Mouse (Mus musculus) hematopoietic stem cell, adult 5-6 weeks (primary cell): ENCODE results near the gene Tmem237. TPM values are rescaled to one million over a fixed set of nuclear protein-coding genes. Genes with fewer than 3 reads are reported as not detected.

Experiments
- ATAC-seq, 2 experiments: fragments of 125-278 bp in 1 of 2; replicated peaks in 1 of 2; 2 replicates each; pipeline ENCODE4 v1.8.0; 2016 to 2017; ENCODE audit warnings: inconsistent platforms in 2 of 2, mild to moderate bottlenecking in 2 of 2, moderate number of reproducible peaks in 2 of 2, low read depth in 1 of 2, moderate TSS enrichment in 1 of 2; ENCODE audit not compliant: low FRiP score in 2 of 2, poor library complexity in 2 of 2, severe bottlenecking in 2 of 2, insufficient read depth in 1 of 2, low TSS enrichment in 1 of 2
- total RNA-seq: library from RNA; stranded (forward); fragments of 172-1452, 232-1000 nt; gene quantifications from 2 replicates; pipeline ENCODE4 v1.2.3, GENCODE M21; 2017

Gene Tmem237
- total RNA-seq, 1 experiment from 2014 or later = 24.7 TPM

DNA sequence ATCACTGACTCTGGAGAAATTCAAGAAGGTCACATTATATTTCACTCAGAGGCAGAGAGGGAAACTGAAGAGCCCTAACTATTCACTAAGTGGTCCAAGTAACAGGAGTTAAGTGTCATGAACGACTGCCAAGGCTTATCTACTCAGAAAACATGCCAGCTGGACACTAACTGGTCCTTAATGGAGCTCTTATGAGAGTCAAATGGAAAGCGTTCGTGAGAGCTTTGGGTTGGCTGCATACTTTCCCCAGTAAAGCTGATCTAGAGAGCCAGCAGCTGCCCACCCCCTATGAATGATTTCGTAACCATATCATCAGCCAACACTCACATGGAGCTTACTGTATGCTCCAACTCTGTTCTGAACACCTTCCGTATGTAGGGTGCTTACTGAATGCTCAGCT lies 14.2 kb upstream of the Tmem237 start:
- ATAC-seq = no peak

DNA sequence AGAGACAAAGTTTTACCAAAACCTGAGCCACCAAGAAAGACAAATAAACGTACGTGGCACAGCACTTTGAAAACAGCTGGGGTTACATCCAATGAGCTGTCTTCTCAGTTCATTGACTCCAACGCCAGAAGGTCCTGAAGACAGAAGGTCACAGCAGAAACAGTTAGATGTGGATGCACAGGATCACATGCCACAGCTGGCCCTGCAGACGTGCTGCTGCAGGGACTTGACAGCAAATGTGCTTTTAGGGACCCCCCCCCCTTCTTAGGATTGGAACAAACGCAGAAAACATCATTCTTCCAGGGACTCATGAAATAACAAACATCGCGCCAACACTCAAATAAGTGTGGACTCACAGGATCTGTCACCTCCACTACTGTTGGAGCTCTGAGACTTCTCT lies 8.7 kb upstream of the Tmem237 start:
- ATAC-seq = no peak

DNA sequence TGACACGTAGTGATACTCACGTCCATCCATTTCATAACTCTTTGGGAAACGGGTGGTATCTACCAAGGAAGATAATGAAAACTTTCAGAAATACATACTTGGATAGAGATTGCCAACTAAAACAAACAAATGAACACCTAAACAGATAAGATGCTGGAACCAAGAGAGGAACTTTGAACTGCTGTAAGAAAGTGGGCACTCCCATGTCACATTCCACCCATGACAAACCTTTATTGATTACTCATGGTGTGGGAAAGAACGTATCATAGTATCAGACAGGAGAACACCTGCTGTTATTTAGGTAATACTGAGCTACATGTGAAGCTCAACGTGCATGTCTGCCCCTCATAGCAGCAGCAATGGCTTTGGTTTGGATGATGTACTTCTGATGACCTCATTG lies 5.3 kb upstream of the Tmem237 start:
- no peak for ATAC-seq

DNA sequence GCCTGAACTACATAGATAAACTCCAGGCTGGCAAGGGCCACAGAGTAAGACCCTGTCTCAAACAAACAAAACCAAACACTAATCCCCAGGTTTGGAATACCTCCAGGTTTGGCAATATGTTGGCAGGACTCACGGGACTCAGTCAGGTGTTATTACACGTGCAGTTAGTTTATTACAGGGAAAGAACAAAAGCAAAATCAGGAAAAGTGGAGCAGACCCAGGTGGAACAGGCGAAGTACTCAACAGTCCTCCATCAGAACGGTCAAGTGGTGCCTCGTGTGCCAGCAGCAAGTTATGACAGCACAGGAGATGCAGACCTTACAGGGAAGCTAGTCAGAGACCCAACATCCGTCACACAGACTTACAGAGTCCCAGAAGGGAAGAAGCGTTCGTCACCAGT lies 9.7 kb downstream of the Tmem237 start:
- no peak for ATAC-seq

DNA sequence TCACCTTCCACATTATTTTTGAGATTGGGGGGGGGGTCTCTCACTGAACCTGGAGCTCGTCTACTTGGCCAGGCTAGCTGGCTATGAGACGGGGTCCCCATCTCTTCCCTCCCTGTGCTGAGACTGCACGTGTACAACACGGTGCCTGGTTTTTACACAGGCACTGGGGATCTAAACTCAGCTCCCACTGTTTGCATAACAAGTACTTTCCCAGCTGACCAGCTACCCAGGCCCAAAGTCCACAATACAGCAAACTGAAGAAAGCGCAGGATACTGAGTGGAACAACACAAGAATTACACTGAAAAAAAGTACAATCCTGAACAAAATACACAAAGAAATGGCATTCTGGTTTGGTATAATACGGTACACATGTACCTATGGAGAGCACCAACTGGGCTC lies 18.1 kb downstream of the Tmem237 start:
- no peak for ATAC-seq

DNA sequence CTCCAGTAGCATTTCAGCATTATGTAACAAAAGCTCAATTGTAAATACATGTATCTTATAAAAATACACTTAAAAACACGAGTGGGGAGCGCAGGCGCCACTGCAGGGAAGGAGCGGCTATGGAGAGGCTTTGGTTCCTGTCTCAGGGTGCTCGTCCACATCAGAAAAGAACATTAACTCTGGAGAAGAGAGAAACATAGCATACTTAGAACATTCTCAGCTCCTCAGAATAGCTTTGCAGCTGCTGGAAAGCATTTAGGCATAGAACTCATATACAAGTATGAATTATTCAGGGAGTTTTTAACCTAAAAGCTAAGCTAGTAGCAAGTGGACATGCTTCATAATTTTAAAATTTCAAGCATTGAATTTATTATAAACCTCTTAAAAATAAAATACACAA lies 19.2 kb downstream of the Tmem237 start:
- no peak for ATAC-seq

DNA sequence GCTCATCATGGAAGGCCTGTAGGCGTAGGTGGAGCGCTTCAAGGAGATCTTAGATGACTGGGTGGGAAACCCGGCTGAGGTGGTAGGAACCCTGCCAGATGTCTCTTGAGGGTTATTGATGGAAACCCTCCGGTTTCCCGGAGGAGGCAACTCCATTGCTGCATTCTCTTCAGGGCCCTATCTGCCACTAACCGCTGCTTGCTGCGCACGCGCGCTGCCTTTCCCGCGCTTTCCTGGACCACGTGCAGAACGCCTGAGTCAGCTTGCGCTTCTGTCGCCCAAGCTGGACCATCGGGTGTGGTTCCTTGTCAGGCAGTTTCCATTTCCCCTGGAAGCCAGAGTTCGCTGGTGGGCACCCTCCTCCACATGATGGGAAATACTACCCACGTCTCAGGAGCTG lies 25.5 kb downstream of the Tmem237 start, which contains the start of gene C2cd6:
C2cd6 (minus strand) TSS at position 196 of the 400 bp plus-strand sequence.
- no peak for ATAC-seq

DNA sequence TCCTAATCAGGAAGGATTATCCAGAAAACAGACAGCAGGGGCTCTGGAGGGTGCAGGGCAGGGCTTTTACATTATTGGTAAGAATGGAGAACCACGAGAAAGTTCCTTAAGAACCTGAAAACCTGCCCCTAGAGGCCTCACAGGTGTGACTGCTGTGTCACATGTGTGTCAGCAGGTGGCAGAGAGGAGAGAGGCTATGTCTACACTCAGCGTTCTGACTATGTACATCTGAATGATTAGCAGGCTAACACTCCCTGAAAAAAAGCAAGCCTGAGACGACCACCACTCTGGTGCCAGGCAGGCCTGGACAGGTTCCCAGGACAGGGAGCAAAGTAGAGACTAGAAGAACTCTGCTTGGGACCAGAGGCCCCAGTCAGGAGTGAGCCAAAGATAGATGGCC lies 49.3 kb downstream of the Tmem237 start:
- ATAC-seq = peak; percentile 21 to 32; a peak in 2 of 4 replicates

DNA sequence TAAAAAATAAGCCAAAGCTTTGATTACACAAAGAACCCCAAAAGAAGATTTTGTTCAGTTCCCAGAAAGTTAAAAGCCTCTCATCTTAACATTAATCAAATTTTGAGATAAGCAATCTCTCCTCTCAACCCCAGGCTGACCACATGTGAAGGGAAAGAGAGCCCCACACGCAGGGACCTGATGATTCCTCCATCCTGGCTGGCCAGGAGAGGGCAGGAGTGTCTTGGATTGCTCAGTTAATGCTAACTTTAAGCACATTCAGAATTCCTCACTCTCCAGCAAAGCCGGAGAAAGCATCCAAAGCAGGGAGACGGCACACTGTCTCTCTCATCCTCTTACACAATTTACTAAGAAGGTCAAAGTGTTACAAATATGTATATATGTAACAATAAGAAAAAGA lies 52.2 kb downstream of the Tmem237 start:
- no peak for ATAC-seq

DNA sequence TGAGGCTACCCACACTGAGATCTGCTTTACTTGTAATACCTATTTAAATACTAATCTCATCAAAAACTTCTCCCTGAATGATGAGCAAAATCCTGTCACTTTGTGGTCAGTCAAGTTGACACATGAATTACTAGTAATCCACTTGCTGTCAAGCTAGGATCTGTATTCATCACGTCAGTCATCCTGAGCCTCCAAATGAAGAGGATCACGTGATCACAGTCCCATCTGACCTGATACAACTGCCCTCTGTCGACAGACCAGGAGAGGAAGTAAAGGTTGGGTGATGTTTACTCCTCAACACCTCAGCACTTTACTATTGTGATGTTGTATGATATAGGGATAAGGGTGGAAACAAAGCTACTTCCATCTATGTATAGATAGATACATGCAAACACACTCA lies 56.5 kb downstream of the Tmem237 start:
- no peak for ATAC-seq

DNA sequence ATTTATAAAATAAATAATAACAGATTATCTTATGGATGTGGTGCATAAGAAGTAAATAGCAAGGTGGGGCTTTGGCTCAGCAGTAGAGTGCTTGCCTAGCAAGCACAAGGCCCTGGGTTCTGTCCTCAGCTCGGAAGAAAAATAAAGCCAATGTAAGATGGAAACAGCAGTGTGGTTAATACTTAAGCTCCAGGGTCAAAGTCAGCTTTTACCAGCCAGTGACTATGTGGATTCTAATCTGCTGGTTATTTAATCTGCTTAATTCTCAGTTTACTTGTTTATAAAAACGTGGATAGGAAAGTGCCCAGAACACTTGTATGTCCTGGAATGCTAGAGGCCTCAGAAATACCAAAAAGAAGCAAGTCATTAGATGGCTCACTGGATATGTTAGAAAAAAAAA lies 63.3 kb downstream of the Tmem237 start:
- ATAC-seq = no peak

DNA sequence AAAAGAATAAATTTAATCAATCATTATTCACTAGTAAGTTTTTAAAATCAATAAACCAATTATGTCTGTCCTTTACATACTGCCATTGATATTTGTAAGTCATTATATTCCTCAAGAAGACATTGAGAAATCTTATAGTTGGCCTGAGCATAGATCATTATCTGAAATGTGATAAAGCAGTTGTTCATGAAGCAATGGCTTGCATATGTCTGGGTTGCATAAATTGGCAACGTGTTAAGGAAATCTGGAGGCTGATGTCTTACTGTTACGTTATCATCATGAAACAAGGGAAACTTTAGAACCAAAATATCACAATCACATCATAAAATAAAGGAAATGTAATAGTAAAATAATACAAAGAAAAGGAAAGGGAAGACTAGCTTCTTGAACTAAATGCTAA lies 68.9 kb downstream of the Tmem237 start:
- ATAC-seq = no peak

Other genes with a start within 250 kb of the Tmem237 start
- 33.5 and 35.1 TPM in 2 replicates for gene Trak2, start 147.0 kb downstream of the Tmem237 start, total RNA-seq
- gene Stradb, start 146.9 kb downstream of the Tmem237 start, total RNA-seq = 14.6 and 15.0 TPM in 2 replicates
- not detected in 2 replicates for gene C2cd6, start 25.5 kb downstream of the Tmem237 start, total RNA-seq
- 2.0 and 2.5 TPM in 2 replicates for gene Mpp4, start 43.0 kb upstream of the Tmem237 start, total RNA-seq
- 18.6 and 21.5 TPM in 2 replicates for gene Als2, start 116.8 kb upstream of the Tmem237 start, total RNA-seq
- not detected in 2 replicates for gene Cdk15, start 136.5 kb upstream of the Tmem237 start, total RNA-seq